Mouse (Mus musculus): ENCODE measurements around the gene Ppil6.

Gene Ppil6

GRCm38 (mm10) chr10:41477278-41478181 is 12.7 kb upstream of the Ppil6 start:
- peak; percentile 66 to 70 for DNase-seq (ENCODE audit: low spot score in 2 of 2)

- no peak for DNase-seq (ENCODE audit: low spot score in 2 of 2)
Observed at GRCm38 (mm10) chr10:41479961-41480360, 10.3 kb upstream of the Ppil6 start.

GRCm38 (mm10) chr10:41480938-41481880 is 9.0 kb upstream of the Ppil6 start:
- no peak for DNase-seq (ENCODE audit: low spot score in 2 of 2)

GRCm38 (mm10) chr10:41482446-41482845 is 7.8 kb upstream of the Ppil6 start:
- no peak for DNase-seq (ENCODE audit: low spot score in 2 of 2)

GRCm38 (mm10) chr10:41485778-41486177 is 4.5 kb upstream of the Ppil6 start:
- DNase-seq (ENCODE audit: low spot score in 2 of 2) = no peak

- no peak for DNase-seq (ENCODE audit: low spot score in 2 of 2)
Observed at GRCm38 (mm10) chr10:41486506-41487170, 3.6 kb upstream of the Ppil6 start.

GRCm38 (mm10) chr10:41488877-41489276 is 1.4 kb upstream of the Ppil6 start:
- no peak for DNase-seq (ENCODE audit: low spot score in 2 of 2)

GRCm38 (mm10) chr10:41489294-41489693 is 945 bp upstream of the Ppil6 start:
- DNase-seq (ENCODE audit: low spot score in 2 of 2) = no peak

GRCm38 (mm10) chr10:41490518-41490873 is 257 bp downstream of the Ppil6 start:
- DNase-seq (ENCODE audit: low spot score in 2 of 2) = no peak

GRCm38 (mm10) chr10:41491111-41491510 is 872 bp downstream of the Ppil6 start:
- DNase-seq (ENCODE audit: low spot score in 2 of 2) = no peak

- DNase-seq (ENCODE audit: low spot score in 2 of 2) = no peak
Observed at GRCm38 (mm10) chr10:41500941-41501340, 10.7 kb downstream of the Ppil6 start.

GRCm38 (mm10) chr10:41504996-41505395 is 14.8 kb downstream of the Ppil6 start:
- DNase-seq (ENCODE audit: low spot score in 2 of 2) = no peak

- peak; percentile 42 to 58 for DNase-seq (ENCODE audit: low spot score in 2 of 2)
Observed at GRCm38 (mm10) chr10:41505446-41505845, 15.2 kb downstream of the Ppil6 start.

- DNase-seq (ENCODE audit: low spot score in 2 of 2) = no peak
Observed at GRCm38 (mm10) chr10:41509160-41509559, 18.9 kb downstream of the Ppil6 start.

GRCm38 (mm10) chr10:41514301-41514700 is 24.1 kb downstream of the Ppil6 start:
- DNase-seq (ENCODE audit: low spot score in 2 of 2) = no peak

- no peak for DNase-seq (ENCODE audit: low spot score in 2 of 2)
Observed at GRCm38 (mm10) chr10:41514921-41515320, 24.7 kb downstream of the Ppil6 start.

GRCm38 (mm10) chr10:41518508-41518980 is 28.3 kb downstream of the Ppil6 start:
- DNase-seq (ENCODE audit: low spot score in 2 of 2) = peak in 1 of 2 experiments; percentile 60

- peak; percentile 82 to 90 for DNase-seq (ENCODE audit: low spot score in 2 of 2)
Observed at GRCm38 (mm10) chr10:41518981-41519618, 28.9 kb downstream of the Ppil6 start, which contains the start of gene Cd164. Gene Cd164 (plus strand): TSS chr10:41519414.

GRCm38 (mm10) chr10:41519640-41520409 is 29.6 kb downstream of the Ppil6 start:
- peak in 1 of 2 experiments; percentile 23 for DNase-seq (ENCODE audit: low spot score in 2 of 2)

GRCm38 (mm10) chr10:41520410-41520673 is 30.1 kb downstream of the Ppil6 start:
- DNase-seq (ENCODE audit: low spot score in 2 of 2) = no peak

- no peak for DNase-seq (ENCODE audit: low spot score in 2 of 2)
Observed at GRCm38 (mm10) chr10:41523386-41523785, 33.1 kb downstream of the Ppil6 start.

Data from frontal cortex, postnatal 10 days (tissue).